Mouse (Mus musculus): Measurements from ENCODE around the gene Fastkd5.

GRCm38 (mm10) chr2:130657541-130657940 lies 27.7 kb upstream of the Fastkd5 start:
- TF ChIP-seq CTCF (IDR thresholded peaks at IDR 0.05; ENCODE audit: control insufficient read depth, insufficient read depth, insufficient replicate concordance, low read depth, low read length) (no peak), POLR2A (IDR thresholded peaks at IDR 0.05; ENCODE audit: control insufficient read depth, low read depth, low read length) (no peak)

Measured in testis, adult 2 months (tissue).